Mouse (Mus musculus): Measurements from ENCODE around the gene Prpsap2. TPM values are rescaled to one million over a fixed set of nuclear protein-coding genes. Genes with fewer than 3 reads are reported as not detected.

Gene Prpsap2
- polyA plus RNA-seq, 1 experiment, result 6.4 TPM

DNA sequence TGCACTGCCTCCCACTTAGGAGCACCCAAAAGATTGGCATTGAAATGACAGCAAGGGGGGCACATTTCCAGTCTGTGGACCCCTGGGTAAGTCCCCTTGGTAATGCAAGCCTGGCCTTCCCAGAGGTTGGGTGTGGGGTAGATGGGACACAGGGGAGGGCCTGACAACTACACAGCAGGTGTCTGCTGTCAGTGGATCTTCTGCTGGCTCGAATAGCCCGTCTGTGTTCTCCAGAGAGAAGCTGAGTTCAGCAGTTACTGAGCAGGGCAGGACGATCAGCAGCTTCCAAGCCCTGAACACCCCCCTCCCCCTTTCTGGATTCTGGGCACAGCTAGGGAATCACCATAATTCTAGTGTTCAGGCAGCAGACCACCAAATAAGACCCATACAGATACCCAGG lies 42.5 kb downstream of the Prpsap2 start:
- Histone ChIP-seq H3K4me1 (ENCODE audit: control insufficient read depth, insufficient read depth, insufficient read length, low read length) (no peaks in the 10 kb centered on the region), H3K27ac (ENCODE audit: insufficient read depth, low read depth, low read length) (no peak overlapping the region), H3K36me3 (ENCODE audit: control insufficient read depth, insufficient read depth, low read length) (no peaks in the 10 kb centered on the region), H3K4me3 (ENCODE audit: low read depth, low read length) (no peak overlapping the region), H3K27me3 (ENCODE audit: control insufficient read depth, insufficient read depth, low read length) (no peaks in the 10 kb centered on the region)
- TF ChIP-seq POLR2A (IDR thresholded peaks at IDR 0.05; ENCODE audit: low read depth, low read length), result no peak
- TF ChIP-seq CTCF (IDR thresholded peaks at IDR 0.05; ENCODE audit: extremely low read depth, insufficient read length, insufficient replicate concordance, low read depth, low read length), result no peak
- WGBS, result 77% methylated on average over 3 of the region's 3 CpGs

DNA sequence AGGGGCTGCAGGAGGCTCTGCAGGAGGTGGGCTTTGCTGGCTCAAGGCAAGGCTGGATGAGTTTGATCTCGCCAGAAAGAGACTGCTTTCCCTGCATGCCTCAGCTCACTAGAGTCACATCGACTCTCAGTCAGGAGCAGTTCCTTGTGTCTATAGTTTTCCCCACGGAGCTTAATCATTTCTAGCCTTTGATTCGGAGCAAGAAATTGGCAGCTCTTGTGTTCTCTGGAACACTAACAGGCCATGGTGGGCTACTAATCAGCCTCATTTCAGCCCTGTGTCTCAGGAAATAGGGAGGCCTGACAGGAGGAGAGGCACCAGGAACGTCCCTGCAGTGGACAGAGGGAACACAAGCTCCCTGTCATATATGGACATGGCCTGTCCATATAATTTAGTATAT lies 43.9 kb downstream of the Prpsap2 start:
- no peak for TF ChIP-seq POLR2A (IDR thresholded peaks at IDR 0.05; ENCODE audit: low read depth, low read length)
- no peak for TF ChIP-seq CTCF (IDR thresholded peaks at IDR 0.05; ENCODE audit: extremely low read depth, insufficient read length, insufficient replicate concordance, low read depth, low read length)
- no peaks in the 10 kb centered on the region for H3K27me3 ChIP-seq (ENCODE audit: control insufficient read depth, insufficient read depth, low read length)
- H3K4me3 ChIP-seq (ENCODE audit: low read depth, low read length), result no peak overlapping the region
- H3K4me1 ChIP-seq (ENCODE audit: control insufficient read depth, insufficient read depth, insufficient read length, low read length), result no peaks in the 10 kb centered on the region
- WGBS, result 68% methylated on average over 5 of the region's 5 CpGs
- H3K27ac ChIP-seq (ENCODE audit: insufficient read depth, low read depth, low read length), result no peak overlapping the region
- no peaks in the 10 kb centered on the region for H3K36me3 ChIP-seq (ENCODE audit: control insufficient read depth, insufficient read depth, low read length)

DNA sequence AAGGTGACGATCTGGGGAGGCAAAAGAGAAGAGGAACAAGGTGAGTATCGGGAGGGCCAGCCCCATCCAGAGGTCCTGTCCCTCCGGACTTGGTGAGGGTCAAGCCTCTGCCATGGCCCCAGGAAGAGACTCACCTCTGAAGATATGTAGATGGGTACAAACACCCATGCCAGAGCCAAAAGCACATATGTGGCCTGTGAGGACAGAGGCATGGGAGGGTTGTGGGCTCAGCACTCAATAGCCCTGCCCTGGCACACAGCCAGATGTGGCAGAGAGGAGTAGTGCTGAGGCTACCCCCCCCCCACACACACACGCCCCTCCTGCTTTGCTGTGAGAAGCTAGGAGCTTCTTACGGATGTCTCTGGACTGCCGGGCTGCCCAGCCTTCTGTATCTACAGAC lies 46.8 kb downstream of the Prpsap2 start:
- Histone ChIP-seq H3K27ac (ENCODE audit: insufficient read depth, low read depth, low read length) (no peak overlapping the region), H3K4me1 (ENCODE audit: control insufficient read depth, insufficient read depth, insufficient read length, low read length) (no peaks in the 10 kb centered on the region), H3K36me3 (ENCODE audit: control insufficient read depth, insufficient read depth, low read length) (no peaks in the 10 kb centered on the region), H3K4me3 (ENCODE audit: low read depth, low read length) (no peak overlapping the region), H3K27me3 (ENCODE audit: control insufficient read depth, insufficient read depth, low read length) (no peaks in the 10 kb centered on the region)
- 65% methylated on average over 6 of the region's 6 CpGs for WGBS
- TF ChIP-seq CTCF (IDR thresholded peaks at IDR 0.05; ENCODE audit: extremely low read depth, insufficient read length, insufficient replicate concordance, low read depth, low read length) (no peak), POLR2A (IDR thresholded peaks at IDR 0.05; ENCODE audit: low read depth, low read length) (no peak)

DNA sequence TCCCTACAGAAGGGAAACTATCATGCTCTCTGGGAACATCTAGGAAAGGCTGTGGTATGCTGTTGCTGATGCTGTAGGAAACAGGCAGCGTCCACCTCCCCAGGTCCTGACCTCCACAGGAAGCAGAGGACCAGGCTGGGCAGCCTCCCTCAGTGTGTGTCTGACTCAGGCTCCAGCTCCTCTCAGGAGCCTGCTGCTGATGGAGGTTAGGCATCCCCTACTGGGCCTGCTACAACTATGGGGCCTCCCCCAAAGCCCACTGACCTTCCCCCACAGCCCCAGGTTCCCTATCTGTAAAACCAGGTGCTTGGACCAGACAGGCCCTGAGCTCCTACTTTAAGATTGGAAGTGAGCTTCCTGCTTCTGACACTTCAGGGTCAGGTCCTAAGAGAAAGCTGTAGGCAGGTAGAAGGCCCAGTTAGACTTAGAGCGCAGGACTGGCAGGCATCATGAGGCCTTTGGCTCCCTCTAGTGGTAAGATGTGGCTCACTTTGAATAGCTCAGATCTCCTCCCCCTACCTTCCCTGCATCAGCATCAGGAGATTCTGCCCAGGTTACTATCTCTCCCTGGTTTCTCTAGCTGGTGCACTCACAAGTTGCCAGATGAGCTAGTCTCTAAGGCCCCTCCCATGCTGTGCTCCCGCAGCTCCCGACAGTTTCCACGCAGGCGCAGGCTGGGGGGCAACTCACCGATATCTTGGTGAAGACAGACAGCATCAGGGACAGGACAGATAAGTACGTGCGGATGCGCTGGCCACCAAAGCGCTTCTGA lies 47.4 kb downstream of the Prpsap2 start:
- Histone ChIP-seq H3K36me3 (ENCODE audit: control insufficient read depth, insufficient read depth, low read length) (no peaks in the 10 kb centered on the region), H3K4me1 (ENCODE audit: control insufficient read depth, insufficient read depth, insufficient read length, low read length) (no peaks in the 10 kb centered on the region), H3K27me3 (ENCODE audit: control insufficient read depth, insufficient read depth, low read length) (no peaks in the 10 kb centered on the region), H3K27ac (ENCODE audit: insufficient read depth, low read depth, low read length) (no peak overlapping the region), H3K4me3 (ENCODE audit: low read depth, low read length) (no peak overlapping the region)
- no peak for TF ChIP-seq POLR2A (IDR thresholded peaks at IDR 0.05; ENCODE audit: low read depth, low read length)
- peak; percentile 86; the same call in 1 of the 2 replicates for TF ChIP-seq CTCF (IDR thresholded peaks at IDR 0.05; ENCODE audit: extremely low read depth, insufficient read length, insufficient replicate concordance, low read depth, low read length)
- 44% methylated on average over 11 of the region's 11 CpGs for WGBS

DNA sequence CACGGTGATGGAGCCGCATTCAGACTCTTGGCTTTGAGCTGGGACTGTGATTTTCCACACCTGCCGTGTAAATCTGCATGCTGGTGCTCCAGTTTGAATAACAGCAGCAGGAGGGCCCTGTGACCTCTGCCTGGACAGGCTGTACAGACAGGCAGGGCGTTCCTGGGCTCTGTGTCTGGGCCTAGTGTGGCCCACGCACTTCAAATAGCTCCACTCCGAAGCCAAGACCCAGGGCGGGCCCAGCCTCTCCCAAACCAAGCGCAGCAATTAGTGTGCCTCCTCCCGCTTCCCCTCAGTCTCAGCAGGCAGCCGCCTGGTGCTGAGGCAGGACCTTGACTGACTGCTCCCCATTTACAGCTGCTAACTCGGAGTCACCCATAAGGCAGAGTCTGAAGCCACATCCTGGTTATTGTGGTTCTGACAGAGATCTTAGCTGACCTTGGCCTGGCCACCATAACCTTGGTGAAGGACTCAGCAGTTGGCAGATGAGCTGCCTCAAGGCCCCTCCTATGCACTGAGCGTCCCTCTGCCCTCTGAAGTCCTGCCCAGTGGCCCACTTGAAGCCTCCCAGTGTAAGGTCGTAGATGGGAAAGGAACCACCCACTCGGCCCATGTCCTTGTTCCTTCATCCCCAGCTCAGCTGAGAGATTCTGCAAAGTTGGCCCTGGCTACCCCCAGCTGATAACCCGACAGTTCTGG lies 48.6 kb downstream of the Prpsap2 start:
- WGBS, result 75% methylated on average over 15 of the region's 15 CpGs
- H3K27ac ChIP-seq (ENCODE audit: insufficient read depth, low read depth, low read length), result no peak overlapping the region
- H3K4me3 ChIP-seq (ENCODE audit: low read depth, low read length), result no peak overlapping the region
- no peaks in the 10 kb centered on the region for H3K4me1 ChIP-seq (ENCODE audit: control insufficient read depth, insufficient read depth, insufficient read length, low read length)
- no peaks in the 10 kb centered on the region for H3K27me3 ChIP-seq (ENCODE audit: control insufficient read depth, insufficient read depth, low read length)
- H3K36me3 ChIP-seq (ENCODE audit: control insufficient read depth, insufficient read depth, low read length), result peaks cover under 1% of the 10 kb centered on the region; the same call in 1 of the 2 replicates
- TF ChIP-seq CTCF (IDR thresholded peaks at IDR 0.05; ENCODE audit: extremely low read depth, insufficient read length, insufficient replicate concordance, low read depth, low read length) (no peak), POLR2A (IDR thresholded peaks at IDR 0.05; ENCODE audit: low read depth, low read length) (no peak)

DNA sequence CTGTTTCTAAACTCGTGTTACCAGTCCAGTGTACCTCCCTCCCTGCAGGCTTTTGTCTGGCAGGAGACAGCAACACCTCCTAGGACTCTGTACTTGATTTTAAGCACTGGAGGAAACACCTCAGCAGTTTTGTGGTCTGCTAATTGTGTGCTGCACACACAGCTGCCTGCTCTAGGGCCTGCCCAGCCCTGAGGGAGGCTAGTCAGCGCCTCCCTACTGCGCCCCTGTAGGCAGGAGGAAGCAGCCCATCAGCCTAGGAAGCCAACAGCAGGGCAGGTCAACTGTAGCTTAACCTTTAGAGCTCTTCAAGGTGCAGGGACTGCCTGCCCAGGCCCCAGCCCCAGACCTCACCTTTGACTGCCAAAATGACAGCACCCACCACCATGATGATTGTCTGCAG lies 53.0 kb downstream of the Prpsap2 start:
- Histone ChIP-seq H3K27ac (ENCODE audit: insufficient read depth, low read depth, low read length) (no peak overlapping the region), H3K4me3 (ENCODE audit: low read depth, low read length) (no peak overlapping the region), H3K36me3 (ENCODE audit: control insufficient read depth, insufficient read depth, low read length) (peaks cover 17% of the 10 kb centered on the region), H3K27me3 (ENCODE audit: control insufficient read depth, insufficient read depth, low read length) (no peaks in the 10 kb centered on the region), H3K4me1 (ENCODE audit: control insufficient read depth, insufficient read depth, insufficient read length, low read length) (peaks cover 6% of the 10 kb centered on the region)
- TF ChIP-seq CTCF (IDR thresholded peaks at IDR 0.05; ENCODE audit: extremely low read depth, insufficient read length, insufficient replicate concordance, low read depth, low read length), result no peak
- no peak for TF ChIP-seq POLR2A (IDR thresholded peaks at IDR 0.05; ENCODE audit: low read depth, low read length)
- WGBS, result 62% methylated on average over 3 of the region's 3 CpGs

DNA sequence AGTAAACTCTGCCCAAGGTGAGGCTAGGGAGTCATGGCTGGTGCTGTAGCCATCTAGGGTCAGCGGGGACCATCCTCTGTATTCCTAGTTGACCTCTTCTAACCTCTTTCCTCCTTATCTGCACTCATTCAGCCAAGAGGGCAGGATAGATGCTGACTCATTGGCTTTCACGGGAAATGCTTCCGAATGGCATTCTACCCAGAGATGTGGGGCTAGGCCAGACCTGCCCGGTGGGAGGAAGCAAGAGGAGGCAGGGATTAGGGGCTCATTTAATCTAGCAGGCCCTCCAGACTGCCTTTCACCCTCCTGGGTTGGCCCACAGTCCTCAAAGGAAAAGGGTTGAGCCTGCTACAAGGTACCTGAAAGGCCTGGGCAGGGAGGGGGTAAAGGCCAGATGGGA lies 55.7 kb downstream of the Prpsap2 start:
- Histone ChIP-seq H3K4me1 (ENCODE audit: control insufficient read depth, insufficient read depth, insufficient read length, low read length) (peaks cover 6% of the 10 kb centered on the region), H3K27ac (ENCODE audit: insufficient read depth, low read depth, low read length) (no peak overlapping the region), H3K4me3 (ENCODE audit: low read depth, low read length) (no peak overlapping the region), H3K36me3 (ENCODE audit: control insufficient read depth, insufficient read depth, low read length) (peaks cover 43% of the 10 kb centered on the region), H3K27me3 (ENCODE audit: control insufficient read depth, insufficient read depth, low read length) (no peaks in the 10 kb centered on the region)
- no peak for TF ChIP-seq POLR2A (IDR thresholded peaks at IDR 0.05; ENCODE audit: low read depth, low read length)
- TF ChIP-seq CTCF (IDR thresholded peaks at IDR 0.05; ENCODE audit: extremely low read depth, insufficient read length, insufficient replicate concordance, low read depth, low read length), result no peak
- WGBS, result 48% methylated on average over 4 of the region's 4 CpGs

Measured in small intestine, adult 2 months (tissue).